Mouse (Mus musculus): ENCODE data around the gene Gprc5b.

The Gprc5b gene

DNA sequence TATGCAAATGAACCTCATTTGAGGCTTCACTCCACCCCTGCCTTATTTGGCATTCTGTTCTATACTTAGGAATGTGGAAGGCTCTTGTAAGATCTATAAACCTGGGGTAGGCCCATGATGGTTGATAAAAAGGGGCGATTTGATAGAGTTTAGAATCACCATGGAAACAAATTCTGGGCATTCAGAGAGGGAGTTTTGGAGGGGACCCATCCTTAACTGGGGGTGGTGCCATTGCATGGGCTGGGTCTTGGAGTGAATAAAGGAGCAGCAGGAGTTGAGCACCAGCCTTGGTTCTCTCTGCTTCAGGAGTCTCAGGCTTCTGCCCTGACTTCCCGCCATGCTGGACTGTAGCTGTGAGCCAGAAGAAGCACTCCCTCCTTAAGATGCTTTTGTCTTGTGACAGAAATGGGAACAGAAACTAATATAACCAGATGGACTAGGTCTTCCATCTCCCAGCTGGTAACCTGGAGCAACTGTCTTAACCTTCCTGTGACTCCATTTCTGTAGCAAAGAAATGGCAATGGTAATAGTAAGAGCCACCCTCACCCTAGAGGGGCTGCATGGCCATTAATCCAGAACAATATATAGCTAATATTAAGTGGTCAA, 46.2 kb downstream of the Gprc5b start:
- DNase-seq (ENCODE audit: low spot score): no peak

DNA sequence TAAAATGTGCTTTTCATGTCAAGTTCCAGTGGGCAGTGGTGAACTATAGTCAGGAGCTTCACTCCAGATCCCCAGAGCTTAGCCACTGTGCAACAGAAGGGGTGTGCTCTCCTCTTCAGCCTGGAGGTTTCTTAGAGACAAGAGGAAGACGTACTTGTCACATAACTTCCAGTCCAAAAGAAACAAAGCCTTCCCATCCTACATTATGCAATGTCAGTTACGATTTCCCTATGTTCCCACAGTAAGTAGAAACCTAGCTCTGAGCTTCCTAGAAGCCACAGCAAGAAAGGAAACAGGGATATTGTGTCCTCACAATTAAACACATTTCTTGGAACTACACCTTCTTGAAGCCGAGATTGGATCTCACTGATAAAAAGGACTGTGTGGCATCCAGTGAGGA, 47.8 kb downstream of the Gprc5b start:
- DNase-seq (ENCODE audit: low spot score): no peak

DNA sequence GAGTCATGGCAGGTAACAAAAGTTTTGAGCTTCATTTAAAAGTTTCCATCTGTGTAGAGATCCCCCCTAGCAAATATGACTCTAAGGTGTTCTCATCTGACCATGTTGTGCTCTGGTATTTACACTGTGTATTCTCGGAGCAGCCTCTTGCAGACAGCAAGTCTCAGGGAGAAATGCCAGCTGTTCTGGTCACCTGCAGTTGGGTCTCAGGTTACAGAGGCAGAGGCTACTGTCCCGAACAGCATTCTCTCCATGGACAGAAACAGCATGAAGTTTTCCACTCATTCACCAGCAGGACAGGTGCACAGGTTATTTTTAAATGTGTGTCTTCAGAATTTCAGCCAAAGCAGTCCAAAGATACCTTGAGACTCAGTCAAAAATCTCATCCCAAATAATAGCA, 50.1 kb downstream of the Gprc5b start:
- no peak for DNase-seq (ENCODE audit: low spot score)

GRCm38 (mm10) chr7:118943170-118943569, 51.8 kb downstream of the Gprc5b start:
- no peak for DNase-seq (ENCODE audit: low spot score)

GRCm38 (mm10) chr7:118942297-118942696, 52.7 kb downstream of the Gprc5b start:
- no peak for DNase-seq (ENCODE audit: low spot score)

DNA sequence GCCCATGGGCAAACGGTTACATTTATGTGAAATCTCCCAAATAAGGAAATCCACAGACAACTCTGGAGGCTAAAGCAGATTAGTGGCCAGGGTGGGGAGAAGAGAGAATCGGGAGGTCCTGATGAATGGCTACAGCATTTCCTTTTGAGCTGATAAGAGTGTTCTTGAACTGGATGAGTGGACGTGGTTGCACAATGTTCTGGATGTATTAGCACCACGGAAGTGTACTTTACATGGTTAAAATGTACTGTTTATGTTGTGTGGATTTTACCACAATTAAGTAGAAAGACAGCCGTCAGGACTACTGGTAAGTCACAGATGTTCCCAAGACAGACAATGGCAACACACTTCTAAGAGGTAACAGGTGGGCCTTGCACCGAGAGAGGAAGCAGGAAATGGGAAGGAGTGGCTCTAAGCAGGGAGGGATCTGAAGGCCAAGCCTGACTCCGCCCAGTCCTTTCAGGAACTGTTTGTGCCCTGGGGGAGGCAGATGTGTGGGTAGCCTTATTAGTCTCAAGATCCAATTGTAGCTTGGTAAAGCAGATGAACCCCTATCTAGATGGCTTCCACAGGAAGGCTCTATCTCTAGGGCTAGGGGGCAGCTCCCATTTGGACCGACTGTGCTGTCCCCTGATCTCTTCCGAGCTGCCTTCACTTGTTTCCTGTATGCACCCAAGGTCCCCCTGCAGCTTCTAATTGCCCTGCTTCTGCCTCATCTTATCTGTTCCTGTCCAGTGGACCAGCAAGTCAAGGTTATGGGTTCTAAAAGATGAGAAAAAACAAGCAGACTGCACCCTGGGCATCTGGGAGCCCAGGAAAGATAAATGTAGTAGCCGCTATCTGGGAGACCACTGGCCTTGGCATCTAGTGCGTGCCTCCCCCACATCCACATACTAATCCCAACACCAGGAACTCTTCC, 57.3 kb downstream of the Gprc5b start:
- no peak for DNase-seq (ENCODE audit: low spot score)

GRCm38 (mm10) chr7:118936844-118937243, 58.2 kb downstream of the Gprc5b start:
- no peak for DNase-seq (ENCODE audit: low spot score)

- DNase-seq (ENCODE audit: low spot score): no peak
Observed at GRCm38 (mm10) chr7:118935306-118935705, 59.7 kb downstream of the Gprc5b start.

DNA sequence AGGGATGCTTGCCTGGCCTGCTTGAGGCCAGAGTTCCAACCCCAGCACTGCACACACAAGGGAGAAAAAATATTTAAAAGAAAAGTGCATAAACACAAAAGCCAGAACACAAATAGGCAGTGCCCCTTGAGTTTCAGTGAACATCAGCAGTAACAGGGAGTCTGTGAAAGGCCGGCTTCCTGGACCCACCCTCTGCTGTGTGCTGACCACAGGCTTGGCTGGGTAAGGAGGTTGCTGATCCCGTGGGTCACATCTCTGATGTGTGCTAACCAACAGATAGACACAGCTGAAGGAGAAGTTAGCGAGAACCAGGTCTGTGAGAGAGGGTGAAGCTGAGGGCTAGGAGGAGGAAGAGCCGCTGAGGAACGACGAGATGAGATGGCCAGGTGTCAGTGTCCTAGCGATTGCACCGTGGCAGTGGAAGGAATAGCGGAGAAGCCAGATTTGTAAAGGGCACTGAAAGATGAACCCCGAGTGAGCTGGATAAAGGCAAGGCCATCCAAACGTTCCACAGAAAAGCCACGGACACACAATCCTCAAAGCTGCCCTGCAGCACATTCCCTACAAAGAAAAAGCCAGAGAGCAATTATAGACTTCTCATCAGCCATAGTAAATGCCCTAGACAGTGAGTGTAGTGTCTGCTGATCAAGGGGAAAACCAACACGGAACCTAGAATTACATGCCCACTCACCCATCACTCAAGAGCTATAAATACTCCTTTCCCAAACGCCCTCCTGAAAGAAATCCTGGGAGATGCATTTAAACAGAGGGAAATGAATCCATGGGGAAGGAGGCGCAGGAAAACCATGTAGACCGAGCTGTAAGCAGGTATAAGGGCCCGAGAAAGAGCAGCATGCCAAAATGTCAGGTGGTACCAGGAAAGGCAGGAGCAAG, 63.3 kb downstream of the Gprc5b start:
- no peak for DNase-seq (ENCODE audit: low spot score)

GRCm38 (mm10) chr7:118929601-118930311, 65.3 kb downstream of the Gprc5b start:
- no peak for DNase-seq (ENCODE audit: low spot score)

- no peak for DNase-seq (ENCODE audit: low spot score)
Observed at GRCm38 (mm10) chr7:118928916-118929315, 66.1 kb downstream of the Gprc5b start.

GRCm38 (mm10) chr7:118928316-118928715, 66.7 kb downstream of the Gprc5b start:
- no peak for DNase-seq (ENCODE audit: low spot score)

GRCm38 (mm10) chr7:118927279-118927678, 67.7 kb downstream of the Gprc5b start:
- DNase-seq (ENCODE audit: low spot score): no peak

DNA sequence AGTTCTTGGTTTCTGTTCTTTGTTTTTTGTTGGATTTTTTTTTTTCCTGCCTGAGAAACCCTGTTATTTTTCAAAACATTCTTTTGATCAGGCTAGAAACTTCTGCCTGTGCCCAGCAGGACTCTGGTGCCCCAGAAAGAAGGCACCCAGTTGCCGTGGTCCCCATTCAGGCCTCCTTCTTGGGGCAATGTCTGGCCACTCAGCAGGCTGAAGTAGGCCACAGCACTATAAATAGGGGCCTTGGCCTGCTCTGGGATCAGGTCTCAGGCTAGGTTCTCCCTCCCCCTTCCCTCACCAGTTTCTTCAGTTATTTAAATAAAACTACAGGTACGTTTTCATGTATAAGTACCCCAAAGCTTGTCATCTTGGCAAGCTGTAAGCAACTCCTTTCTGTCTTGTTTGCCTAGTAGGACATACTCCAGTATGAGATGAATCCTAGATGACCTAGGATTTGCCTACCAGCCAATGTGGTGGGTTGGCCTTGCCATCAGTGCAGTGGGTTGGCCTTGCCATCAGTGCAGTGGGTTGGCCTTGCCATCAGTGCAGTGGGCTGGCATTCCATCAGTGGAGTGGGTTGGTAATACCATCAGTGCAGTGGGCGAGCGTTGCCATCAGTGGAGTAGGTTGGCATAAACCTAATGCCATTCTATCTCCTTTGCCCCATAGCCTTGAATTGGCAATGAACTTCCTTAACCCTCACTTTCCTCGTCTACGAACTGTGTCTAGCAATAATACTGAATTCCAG, 68.3 kb downstream of the Gprc5b start:
- DNase-seq (ENCODE audit: low spot score): no peak

GRCm38 (mm10) chr7:118925547-118925946, 69.5 kb downstream of the Gprc5b start:
- DNase-seq (ENCODE audit: low spot score): no peak

DNA sequence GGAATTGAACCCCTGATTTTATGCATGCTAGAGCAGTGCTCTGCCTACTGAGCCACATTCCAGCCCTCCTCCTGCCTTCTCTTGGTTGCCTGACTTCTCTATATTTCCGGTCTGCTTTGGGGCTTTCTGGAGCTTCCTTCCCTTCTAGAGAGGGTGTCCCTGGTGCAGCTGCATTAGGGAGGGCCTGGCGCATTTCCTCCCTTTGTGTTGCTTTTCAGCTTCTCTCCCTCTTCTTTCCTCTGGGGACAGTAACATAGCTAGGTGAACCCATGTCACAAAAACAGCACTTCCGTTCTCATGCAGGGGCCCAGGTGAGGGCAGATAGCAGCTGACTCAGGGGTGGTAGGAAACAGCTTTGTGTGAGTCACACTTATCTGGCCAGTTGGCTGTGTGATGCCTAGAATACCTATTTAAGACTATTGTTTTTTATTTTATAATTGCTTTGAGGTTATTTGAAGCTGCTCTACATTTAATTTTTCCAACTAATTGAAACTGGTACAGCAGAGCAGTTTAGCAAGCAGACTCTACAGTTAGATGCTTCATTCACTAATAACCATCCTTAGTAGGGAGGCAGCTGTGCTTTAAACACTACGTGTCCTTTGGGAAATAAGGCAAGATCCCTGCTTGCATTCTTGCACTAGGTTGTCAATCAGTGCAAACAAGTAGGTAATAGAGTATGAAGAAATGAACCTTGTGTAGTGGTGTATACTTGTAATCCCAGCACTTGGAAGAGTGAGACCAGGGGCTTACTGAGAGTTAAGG, 72.4 kb downstream of the Gprc5b start:
- no peak for DNase-seq (ENCODE audit: low spot score)

Data from c-Kit-positive CD71-positive TER-119-positive erythroid progenitor cells, embryonic 14.5 days (primary cell).